Mouse (Mus musculus): Measurements from ENCODE around the gene Adamtsl1.

GRCm38 (mm10) chr4:86286572-86286971 is 772.6 kb downstream of the Adamtsl1 start:
- TF ChIP-seq CTCF (IDR thresholded peaks at IDR 0.05; ENCODE audit: low read depth), result no peak
- no peak for TF ChIP-seq EP300 (IDR thresholded peaks at IDR 0.05; ENCODE audit: low read depth)

Measured in liver, postnatal 0 days (tissue).